Mouse (Mus musculus) hindbrain, embryonic 10.5 days (tissue): ENCODE results near the gene C1qtnf7. TPM values are rescaled to one million over a fixed set of nuclear protein-coding genes. Genes with fewer than 3 reads are reported as not detected.

Source experiments
- DNase-seq: peaks from one replicate; pipeline ENCODE4 v3.0.0-alpha.2; 2017; ENCODE audit warnings: low spot score
- H3K27ac ChIP-seq: fragments of 300-500 bp; sonication (generic); 2 replicates; pipeline ENCODE4 v1.5.1; 2016; ENCODE audit warnings: mild to moderate bottlenecking, moderate library complexity
- H3K27me3 ChIP-seq: fragments of 300-500 bp; sonication (generic); 2 replicates; pipeline ENCODE4 v1.6.1; 2016; ENCODE audit warnings: mild to moderate bottlenecking; ENCODE audit not compliant: poor library complexity, insufficient read depth, severe bottlenecking
- H3K36me3 ChIP-seq: fragments of 300-500 bp; sonication (generic); 2 replicates; pipeline ENCODE4 v1.6.1; 2016; ENCODE audit warnings: mild to moderate bottlenecking, moderate library complexity
- H3K4me1 ChIP-seq: fragments of 300-500 bp; sonication (generic); replicated peaks from 2 replicates; pipeline ENCODE4 v1.6.1; 2016; ENCODE audit warnings: mild to moderate bottlenecking
- H3K4me3 ChIP-seq: fragments of 300-500 bp; sonication (generic); 2 replicates; pipeline ENCODE4 v1.5.1; 2016; ENCODE audit warnings: mild to moderate bottlenecking, moderate library complexity
- H3K9me3 ChIP-seq: fragments of 300-500 bp; sonication (generic); 2 replicates; pipeline ENCODE4 v1.6.1; 2016; ENCODE audit warnings: mild to moderate bottlenecking, moderate library complexity
- WGBS: fragments of 180-500 bp; shearing (Covaris S2); methylation state at CpG from one replicate; pipeline ENCODE4 v1.1.7; 2016; 5-methylcytosine and 5-hydroxymethylcytosine counted together
- polyA plus RNA-seq: library from polyadenylated mRNA; unstranded; fragments of >200 nt; fragmentation: Nextera tagmentation; extraction: Ambion mirVana; gene quantifications from 2 replicates; pipeline ENCODE4 v1.2.1, GENCODE M21; 2016

C1qtnf7 gene
- polyA plus RNA-seq, 1 experiment from 2014 or later: 0.93 TPM

DNA sequence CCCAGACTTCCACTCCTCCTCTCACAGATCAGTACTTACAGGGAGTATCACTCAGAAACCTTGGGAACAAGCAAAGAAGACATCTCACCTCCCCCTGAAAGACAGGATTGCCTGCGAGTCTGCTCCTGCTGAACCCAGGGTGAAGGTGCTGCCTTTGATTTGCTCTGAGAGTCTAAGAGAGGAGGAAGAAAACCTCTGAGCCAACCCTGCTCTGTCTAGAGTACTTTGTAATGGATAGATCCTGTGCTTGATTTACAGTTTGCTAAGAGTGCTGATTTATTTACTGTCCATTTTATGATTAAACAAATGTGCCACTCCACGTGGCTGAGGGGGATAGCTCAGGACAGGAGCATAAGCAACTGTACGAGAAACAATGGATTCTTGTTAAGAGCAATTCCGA lies 35.1 kb downstream of the C1qtnf7 start:
- no peak for DNase-seq

DNA sequence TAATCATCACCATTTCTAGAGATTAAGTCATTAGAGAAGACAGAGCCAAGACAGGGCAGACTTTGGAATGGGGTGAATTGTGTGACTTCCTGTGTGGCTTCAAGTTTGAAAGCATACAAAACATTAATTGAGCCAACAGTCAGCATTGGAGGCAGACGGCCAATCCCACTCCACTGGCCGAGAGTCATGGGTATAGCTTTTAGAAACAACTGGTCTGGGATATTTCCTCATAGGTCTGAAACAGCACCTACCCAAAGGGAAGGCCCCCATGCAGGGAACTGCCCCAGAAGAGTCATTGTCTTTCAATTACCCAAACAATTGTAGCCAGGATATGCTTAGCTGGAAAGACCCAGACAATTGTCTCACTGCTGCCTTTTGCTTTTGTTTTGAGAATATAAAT lies 39.5 kb downstream of the C1qtnf7 start:
- no peaks in the 10 kb centered on the region for H3K4me1 ChIP-seq
- H3K27me3 ChIP-seq: no peaks in the 10 kb centered on the region
- H3K4me3 ChIP-seq: no peak overlapping the region
- no peaks in the 10 kb centered on the region for H3K9me3 ChIP-seq
- no peak for DNase-seq
- H3K36me3 ChIP-seq: no peaks in the 10 kb centered on the region
- H3K27ac ChIP-seq: no peak overlapping the region
- WGBS: 38% methylated on average over 2 of the region's 2 CpGs

More for the DNA sequence above, 35.1 kb downstream of the C1qtnf7 start:
- no peaks in the 10 kb centered on the region for H3K4me1 ChIP-seq
- H3K27me3 ChIP-seq: no peaks in the 10 kb centered on the region
- H3K27ac ChIP-seq: no peak overlapping the region
- H3K36me3 ChIP-seq: no peaks in the 10 kb centered on the region
- H3K9me3 ChIP-seq: no peaks in the 10 kb centered on the region
- WGBS: 69% methylated on average over 4 of the region's 4 CpGs
- no peak overlapping the region for H3K4me3 ChIP-seq

DNA sequence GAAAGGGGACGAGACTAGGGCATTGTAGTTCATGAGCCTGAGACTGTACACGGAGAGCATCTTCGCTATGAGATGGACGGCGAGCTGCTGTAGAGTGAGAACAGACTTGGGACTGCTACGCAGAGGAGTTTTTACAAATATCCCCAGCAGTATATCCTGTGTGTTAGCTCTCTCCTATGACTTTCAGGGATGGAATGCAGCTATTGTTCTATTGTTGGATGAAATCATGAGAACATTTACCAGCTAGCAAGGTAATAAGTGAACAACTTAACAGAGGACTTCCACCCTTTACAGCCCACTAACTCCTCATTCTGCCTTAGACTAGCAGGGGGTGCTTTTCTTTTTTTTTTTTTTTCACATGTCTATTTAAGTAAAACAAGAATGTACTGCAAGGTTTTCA lies 40.1 kb downstream of the C1qtnf7 start:
- DNase-seq: no peak
- Histone ChIP-seq H3K4me1 (no peaks in the 10 kb centered on the region), H3K9me3 (no peaks in the 10 kb centered on the region), H3K36me3 (no peaks in the 10 kb centered on the region), H3K4me3 (no peak overlapping the region), H3K27me3 (no peaks in the 10 kb centered on the region), H3K27ac (no peak overlapping the region)
- 83% methylated on average over 6 of the region's 6 CpGs for WGBS

DNA sequence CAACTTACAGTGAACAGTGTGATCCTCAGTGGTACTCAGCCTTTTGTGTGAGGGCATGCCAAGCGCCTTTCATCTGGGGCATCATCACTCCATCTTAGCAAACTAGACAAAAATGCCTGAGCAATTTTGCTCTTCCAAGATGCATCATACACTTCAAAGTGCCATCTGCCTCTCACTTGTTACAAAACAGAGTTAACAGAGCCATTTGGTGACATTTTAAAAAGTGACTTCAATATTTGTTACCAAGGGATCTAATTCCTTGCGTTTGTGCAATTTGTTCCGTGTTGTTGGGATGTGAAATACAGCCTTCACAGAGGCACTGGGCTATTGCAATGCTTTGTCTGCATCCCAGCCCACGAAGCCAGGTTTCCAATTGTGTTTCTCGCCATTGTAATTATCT lies 42.1 kb downstream of the C1qtnf7 start:
- WGBS: 83% methylated on average over 5 of the region's 5 CpGs
- Histone ChIP-seq H3K27ac (no peak overlapping the region), H3K4me3 (no peak overlapping the region), H3K4me1 (no peaks in the 10 kb centered on the region), H3K36me3 (no peaks in the 10 kb centered on the region), H3K27me3 (no peaks in the 10 kb centered on the region), H3K9me3 (no peaks in the 10 kb centered on the region)
- DNase-seq: no peak

DNA sequence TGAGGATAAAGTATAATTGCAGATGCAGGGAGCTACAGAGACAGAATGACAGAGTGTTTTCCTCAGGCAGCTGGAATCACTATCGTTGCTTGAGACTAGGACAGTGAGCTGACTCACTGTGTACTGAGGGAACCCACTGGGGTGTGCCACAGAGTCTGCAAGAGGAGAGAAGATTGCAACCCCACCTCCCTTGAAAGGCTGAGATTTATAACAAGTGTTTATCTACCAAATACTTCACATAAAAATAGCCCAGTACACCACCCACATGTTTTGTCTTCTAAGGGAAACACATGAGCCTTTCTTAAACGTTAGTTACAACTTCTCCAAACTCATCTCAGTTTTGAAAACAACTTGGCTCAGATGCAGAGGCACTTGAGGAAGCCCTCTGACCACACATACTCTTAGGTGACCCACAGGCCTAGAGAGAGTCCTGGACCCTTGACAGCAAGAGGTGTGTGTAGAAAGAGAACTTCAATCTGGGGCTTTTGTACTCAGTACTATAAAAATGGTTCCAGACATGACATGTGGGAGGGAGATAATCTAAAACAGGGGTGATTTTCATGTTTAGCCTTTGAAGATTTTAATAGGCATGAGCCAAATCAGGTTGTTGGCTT lies 46.4 kb downstream of the C1qtnf7 start:
- H3K4me1 ChIP-seq: no peaks in the 10 kb centered on the region
- H3K27me3 ChIP-seq: no peaks in the 10 kb centered on the region
- no peak overlapping the region for H3K27ac ChIP-seq
- no peak for DNase-seq
- no peaks in the 10 kb centered on the region for H3K9me3 ChIP-seq
- no peaks in the 10 kb centered on the region for H3K36me3 ChIP-seq
- H3K4me3 ChIP-seq: no peak overlapping the region
- WGBS: 69% methylated on average over 2 of the region's 2 CpGs

DNA sequence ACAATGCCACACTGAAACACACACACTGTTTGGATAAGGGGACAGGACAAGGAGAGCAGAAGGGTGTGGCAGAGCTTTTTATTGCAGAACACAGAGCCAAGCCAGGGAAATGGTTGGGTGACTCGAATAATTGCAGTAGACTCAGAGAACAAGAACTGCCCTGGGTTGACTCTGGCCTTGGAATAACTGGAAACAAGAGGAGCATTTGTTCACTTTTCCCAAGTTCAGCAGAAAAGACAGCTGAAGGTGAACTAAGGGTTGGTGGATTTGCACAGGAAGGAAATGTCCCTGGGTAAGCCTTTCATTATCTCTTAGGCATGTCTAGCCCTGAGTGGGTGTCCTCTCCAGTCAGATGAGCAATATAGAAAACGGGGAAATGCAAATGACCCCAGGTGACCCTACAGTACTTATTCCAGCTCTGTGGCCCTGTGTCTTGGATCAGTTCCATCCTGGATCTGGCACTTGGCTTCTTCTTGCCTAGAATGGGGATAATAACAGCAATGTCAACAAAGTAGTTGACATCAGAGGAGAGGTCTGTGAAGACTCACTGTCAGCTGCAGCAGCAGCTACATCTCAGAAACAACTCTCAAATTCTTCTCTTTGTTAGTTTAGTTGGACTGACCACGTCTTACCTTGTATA lies 54.5 kb downstream of the C1qtnf7 start:
- Histone ChIP-seq H3K4me3 (no peak overlapping the region), H3K27ac (no peak overlapping the region)
- no peak for DNase-seq

DNA sequence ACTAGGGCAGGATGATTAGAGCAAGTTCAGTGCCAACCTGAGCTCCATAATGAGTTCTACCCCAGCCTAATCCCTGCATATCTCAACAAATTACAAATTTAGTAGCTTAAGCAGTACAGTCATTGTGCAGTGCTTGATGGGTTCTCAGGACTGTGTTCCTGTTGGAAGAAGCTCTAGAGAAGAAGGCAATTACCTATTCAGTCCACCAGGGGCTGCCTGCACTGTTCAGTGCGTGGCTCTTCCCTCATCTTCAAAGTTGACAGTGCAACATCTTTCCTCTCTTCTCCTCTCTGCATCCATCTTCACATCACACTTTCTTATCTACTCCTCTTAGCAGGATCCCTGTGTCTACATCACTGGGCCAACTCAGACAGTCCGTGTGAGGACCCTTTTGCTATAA lies 67.5 kb downstream of the C1qtnf7 start:
- no peak overlapping the region for H3K27ac ChIP-seq
- H3K9me3 ChIP-seq: no peaks in the 10 kb centered on the region
- no peak overlapping the region for H3K4me3 ChIP-seq
- H3K27me3 ChIP-seq: no peaks in the 10 kb centered on the region
- DNase-seq: no peak
- no peaks in the 10 kb centered on the region for H3K4me1 ChIP-seq
- H3K36me3 ChIP-seq: no peaks in the 10 kb centered on the region
- WGBS: 41% methylated on average over 2 of the region's 2 CpGs

More for the DNA sequence above, 54.5 kb downstream of the C1qtnf7 start:
- H3K9me3 ChIP-seq: no peaks in the 10 kb centered on the region
- 83% methylated on average over 3 of the region's 3 CpGs for WGBS
- no peaks in the 10 kb centered on the region for H3K36me3 ChIP-seq
- H3K4me1 ChIP-seq: no peaks in the 10 kb centered on the region
- no peaks in the 10 kb centered on the region for H3K27me3 ChIP-seq

DNA sequence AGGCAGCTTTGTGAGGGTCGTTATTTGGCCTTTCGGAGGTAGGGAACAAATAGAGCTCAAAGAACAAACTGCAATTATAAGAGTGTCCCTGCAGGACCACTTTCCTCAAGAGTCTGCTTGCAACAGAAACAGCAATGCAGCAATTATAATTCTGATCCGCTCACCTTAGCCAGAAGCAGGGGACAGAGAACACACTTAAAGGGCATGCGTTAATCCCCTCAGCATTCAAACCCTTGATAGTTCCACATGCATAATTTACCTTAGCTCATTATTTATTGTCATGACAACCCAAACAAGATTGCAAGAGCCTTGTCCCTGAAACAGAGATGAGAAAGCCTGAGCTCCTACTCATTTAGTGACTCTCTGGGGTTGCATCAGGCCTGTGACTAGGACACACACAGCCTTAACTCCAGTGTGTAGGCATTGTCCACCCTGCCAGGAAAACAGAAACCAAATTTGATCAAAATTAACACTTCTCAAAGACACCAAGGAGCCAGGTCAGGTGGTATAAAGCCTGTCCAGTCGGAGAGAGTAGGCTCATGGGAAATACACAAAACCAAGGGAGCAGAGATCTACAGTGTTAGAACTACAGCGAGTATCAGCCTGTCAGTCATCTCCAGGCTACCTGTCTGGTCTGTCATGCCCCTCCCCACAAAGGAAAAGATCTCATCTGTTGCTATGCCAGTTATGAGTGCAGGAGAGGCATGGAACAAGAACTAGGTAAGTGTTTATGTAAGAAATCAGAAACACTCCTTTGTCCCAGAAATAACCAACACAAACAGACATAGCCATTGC lies 68.2 kb downstream of the C1qtnf7 start:
- 90% methylated on average over 6 of the region's 6 CpGs for WGBS
- Histone ChIP-seq H3K27me3 (no peaks in the 10 kb centered on the region), H3K36me3 (no peaks in the 10 kb centered on the region), H3K4me1 (no peaks in the 10 kb centered on the region), H3K27ac (no peak overlapping the region), H3K9me3 (no peaks in the 10 kb centered on the region), H3K4me3 (no peak overlapping the region)
- DNase-seq: no peak

DNA sequence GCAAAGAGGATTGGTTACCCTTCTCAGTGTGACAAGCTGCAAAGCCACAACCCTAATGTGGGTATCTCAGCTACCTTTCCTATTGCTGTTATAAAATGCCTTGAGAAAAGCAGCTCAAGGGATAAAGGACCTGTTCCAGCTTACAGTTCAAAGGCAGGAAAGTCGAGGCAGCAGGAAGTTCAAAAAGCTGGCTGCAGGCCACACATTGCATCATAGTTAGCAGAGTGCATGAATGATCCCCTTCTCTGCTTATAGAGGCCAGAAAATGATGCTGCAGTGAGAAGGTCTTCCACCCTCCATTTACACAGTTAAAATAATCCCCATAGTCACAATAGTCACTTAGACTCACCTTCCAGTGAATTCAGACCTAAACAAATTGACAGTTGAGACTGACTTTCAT lies 69.1 kb downstream of the C1qtnf7 start:
- DNase-seq: no peak
- WGBS: 71% methylated on average over 1 of the region's 1 CpGs
- H3K27ac ChIP-seq: no peak overlapping the region
- H3K4me1 ChIP-seq: no peaks in the 10 kb centered on the region
- no peak overlapping the region for H3K4me3 ChIP-seq
- no peaks in the 10 kb centered on the region for H3K9me3 ChIP-seq
- no peaks in the 10 kb centered on the region for H3K27me3 ChIP-seq
- no peaks in the 10 kb centered on the region for H3K36me3 ChIP-seq

DNA sequence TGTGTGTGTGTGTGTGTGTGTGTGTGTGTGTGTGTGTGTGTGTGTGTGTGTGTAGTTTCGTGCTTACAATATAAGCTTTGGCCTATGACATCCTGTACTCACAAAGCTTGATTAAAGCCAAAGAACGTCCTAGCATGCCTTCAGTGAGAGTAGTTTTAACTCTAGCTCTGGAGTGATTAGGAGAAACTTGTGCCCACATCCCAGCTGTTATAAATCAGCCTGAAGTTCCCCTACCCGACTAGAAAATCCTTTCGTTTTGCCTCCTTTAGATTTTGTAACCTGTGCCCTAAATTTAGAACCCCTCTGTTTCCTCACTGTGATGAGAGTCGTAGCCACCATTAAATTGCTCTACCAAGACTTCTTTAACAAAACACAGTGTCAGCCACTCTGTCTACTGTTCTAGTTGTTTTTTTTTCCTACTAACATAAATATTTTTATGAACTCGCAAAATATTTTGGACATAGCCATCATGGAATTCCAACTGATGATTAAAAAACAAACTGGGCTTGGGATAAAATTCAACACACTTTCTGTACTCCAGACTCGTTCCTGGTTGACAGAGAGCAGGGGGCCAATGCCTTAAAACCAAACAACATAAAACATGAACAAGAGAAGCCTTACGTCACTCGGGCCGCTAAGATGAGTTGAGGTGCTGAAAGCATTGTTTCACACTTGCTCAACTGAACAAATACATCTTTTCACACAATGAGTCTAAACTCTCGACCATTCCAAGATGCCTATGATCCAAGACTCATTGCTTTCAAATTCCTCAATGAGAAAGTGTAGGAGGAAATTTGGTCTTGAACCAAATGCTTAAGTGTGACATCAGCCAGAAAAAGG lies 70.3 kb downstream of the C1qtnf7 start:
- no peak overlapping the region for H3K27ac ChIP-seq
- WGBS: 71% methylated on average over 11 of the region's 11 CpGs
- no peaks in the 10 kb centered on the region for H3K9me3 ChIP-seq
- H3K4me3 ChIP-seq: no peak overlapping the region
- DNase-seq: no peak
- H3K36me3 ChIP-seq: no peaks in the 10 kb centered on the region
- H3K27me3 ChIP-seq: no peaks in the 10 kb centered on the region
- H3K4me1 ChIP-seq: no peaks in the 10 kb centered on the region

DNA sequence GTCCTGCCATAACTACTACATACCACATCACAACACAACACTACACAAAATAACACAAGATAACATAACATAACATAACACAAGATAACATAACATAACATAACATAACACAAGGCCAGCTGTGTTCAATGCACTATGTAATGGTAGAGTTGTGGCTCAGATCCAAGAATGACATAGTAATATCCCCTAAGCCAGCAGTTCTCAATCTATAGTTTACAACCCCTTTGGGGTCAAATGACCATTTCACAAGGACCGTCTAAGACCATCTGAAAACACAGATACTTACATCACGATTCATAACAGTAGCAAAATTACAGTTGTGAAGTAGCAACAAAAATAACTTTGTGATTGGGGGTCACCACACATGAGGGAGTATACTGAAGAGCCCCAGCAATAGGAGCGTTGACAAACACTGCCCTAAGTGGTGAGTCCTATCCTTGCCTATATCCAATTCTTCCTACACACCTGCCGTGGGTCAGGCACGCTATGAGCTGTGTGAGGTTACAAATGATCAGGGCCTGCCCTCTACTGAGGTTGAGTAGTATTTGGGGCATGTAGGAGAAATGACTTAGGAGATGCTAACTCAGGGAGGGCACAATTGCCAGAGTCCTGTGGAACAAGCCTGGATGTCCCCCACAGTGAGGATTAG lies 73.6 kb downstream of the C1qtnf7 start:
- 84% methylated on average over 5 of the region's 5 CpGs for WGBS
- H3K4me3 ChIP-seq: no peak overlapping the region
- H3K36me3 ChIP-seq: no peaks in the 10 kb centered on the region
- no peaks in the 10 kb centered on the region for H3K9me3 ChIP-seq
- no peak overlapping the region for H3K27ac ChIP-seq
- no peaks in the 10 kb centered on the region for H3K4me1 ChIP-seq
- DNase-seq: no peak
- no peaks in the 10 kb centered on the region for H3K27me3 ChIP-seq

DNA sequence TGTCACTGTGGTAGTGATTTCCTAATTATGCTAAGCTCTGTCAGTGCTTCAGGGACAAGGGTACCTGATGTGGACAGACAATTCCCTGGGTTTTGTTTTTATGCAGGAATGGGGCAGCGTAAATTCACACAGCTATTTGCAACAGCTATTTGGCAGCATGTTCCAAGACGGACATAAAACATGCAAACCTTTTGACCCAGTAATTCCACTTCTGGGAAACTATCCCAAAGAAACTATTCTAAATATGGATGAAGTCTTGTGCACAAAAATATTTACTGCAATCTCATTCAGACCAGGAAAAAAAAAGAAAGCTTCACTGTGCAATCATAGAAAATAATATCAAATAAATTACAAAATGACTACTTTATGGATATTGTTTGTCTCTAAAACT lies 74.1 kb downstream of the C1qtnf7 start:
- Histone ChIP-seq H3K4me3 (no peak overlapping the region), H3K9me3 (no peaks in the 10 kb centered on the region), H3K27me3 (no peaks in the 10 kb centered on the region), H3K36me3 (no peaks in the 10 kb centered on the region), H3K27ac (no peak overlapping the region), H3K4me1 (no peaks in the 10 kb centered on the region)
- no peak for DNase-seq
- WGBS: 79% methylated on average over 2 of the region's 2 CpGs
